Mouse (Mus musculus) fat pad, adult 2 months (tissue): ENCODE results near the gene Map3k3.
"Not testable (repeated sequence)": the region's sequence is repeated elsewhere in the genome, so short reads cannot be mapped to it uniquely, and the experiment has no call there.

ENCODE experiments used
- DNase-seq: peaks from one replicate; pipeline ENCODE4 v3.0.0-alpha.2; 2011; ENCODE audit warnings: low read depth, low spot score; ENCODE audit errors: extremely low read depth

Gene Map3k3

DNA sequence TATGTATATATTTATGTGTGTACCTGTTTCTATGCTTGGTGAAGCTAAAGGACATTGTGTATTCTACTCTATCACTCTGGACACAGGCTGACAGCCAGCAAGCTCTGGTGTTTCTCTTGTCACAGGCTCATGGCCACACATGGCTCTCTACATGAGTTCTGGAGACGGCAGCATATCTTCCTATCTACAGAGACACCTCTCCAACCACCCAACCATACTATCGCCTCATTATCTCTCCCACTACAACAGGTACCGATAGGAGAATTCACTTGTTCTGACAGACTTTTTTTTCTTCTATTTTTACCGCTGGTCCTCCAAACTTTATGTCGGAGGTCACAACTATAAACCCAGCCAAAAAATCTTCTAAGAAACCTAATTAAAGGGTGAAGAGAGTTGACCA, 107.8 kb downstream of the Map3k3 start:
- DNase-seq, result no peak

- no peak for DNase-seq
These were observed 108.4 kb downstream of the Map3k3 start for GRCm38 (mm10) chr11:106192657-106193370.

- DNase-seq, result peak; percentile 72
These were observed 109.2 kb downstream of the Map3k3 start for GRCm38 (mm10) chr11:106193371-106194154.

DNA sequence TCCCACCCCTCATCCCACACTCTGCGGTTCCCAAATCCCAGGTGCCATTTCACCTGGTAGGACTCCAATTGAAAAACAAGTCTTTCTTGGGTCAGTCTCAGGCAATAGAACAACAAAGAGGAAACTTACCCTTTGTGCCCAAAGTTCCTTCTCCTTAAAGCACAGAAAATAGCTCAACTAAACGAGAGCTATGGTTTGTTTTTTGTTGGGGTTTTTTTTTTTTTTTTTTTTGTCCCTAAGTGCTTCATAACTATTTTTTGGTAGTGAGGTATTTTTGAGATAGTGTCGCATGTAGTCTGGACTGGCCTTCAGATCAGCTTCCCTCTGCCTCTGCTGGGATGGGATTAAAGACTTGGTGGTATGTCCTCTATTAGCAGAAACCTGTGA, 109.7 kb downstream of the Map3k3 start:
- no peak for DNase-seq

- DNase-seq, result no peak
These were observed 110.5 kb downstream of the Map3k3 start for GRCm38 (mm10) chr11:106194891-106195290.

GRCm38 (mm10) chr11:106195341-106195740, 110.9 kb downstream of the Map3k3 start:
- no peak for DNase-seq

GRCm38 (mm10) chr11:106198277-106198676, 113.9 kb downstream of the Map3k3 start:
- DNase-seq, result no peak

DNA sequence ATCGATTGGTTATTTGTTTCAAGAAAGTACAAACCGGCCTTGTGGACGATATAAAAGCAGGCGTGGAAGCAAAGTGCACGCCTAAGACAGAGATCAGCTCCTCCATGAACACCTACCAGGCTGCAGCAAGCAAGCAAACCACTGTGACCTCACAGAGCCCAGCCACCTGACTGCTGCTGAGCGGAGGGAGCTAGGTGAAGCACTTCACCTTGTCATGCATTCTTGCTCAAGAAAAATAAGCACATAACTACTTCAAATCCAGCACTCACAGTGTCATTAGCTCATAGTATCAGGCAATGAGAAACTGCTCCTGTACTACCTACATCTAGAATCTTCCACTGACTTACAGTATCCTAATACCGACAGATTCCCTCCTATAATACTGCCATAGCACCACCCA, 115.6 kb downstream of the Map3k3 start:
- DNase-seq, result not testable (repeated sequence)

DNA sequence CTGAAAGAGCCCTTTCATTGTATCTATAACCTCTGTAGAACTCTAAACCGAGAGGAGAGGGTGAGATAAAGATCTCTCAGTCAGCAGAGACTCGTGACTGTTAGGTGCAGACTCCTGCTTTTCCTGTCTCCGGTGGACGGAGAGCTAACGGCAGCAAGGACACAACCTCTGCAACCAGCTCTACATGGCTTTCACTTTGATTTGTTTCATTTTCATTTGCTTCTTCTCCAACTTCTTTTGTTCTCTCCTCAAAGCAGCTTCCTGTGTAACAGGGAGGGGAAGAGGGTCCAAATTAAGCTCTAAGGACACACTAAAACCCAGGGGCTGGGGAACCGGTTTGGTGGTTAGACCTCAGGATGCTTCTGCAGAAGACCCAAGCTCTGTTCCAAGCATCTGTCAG, 116.3 kb downstream of the Map3k3 start:
- no peak for DNase-seq

DNA sequence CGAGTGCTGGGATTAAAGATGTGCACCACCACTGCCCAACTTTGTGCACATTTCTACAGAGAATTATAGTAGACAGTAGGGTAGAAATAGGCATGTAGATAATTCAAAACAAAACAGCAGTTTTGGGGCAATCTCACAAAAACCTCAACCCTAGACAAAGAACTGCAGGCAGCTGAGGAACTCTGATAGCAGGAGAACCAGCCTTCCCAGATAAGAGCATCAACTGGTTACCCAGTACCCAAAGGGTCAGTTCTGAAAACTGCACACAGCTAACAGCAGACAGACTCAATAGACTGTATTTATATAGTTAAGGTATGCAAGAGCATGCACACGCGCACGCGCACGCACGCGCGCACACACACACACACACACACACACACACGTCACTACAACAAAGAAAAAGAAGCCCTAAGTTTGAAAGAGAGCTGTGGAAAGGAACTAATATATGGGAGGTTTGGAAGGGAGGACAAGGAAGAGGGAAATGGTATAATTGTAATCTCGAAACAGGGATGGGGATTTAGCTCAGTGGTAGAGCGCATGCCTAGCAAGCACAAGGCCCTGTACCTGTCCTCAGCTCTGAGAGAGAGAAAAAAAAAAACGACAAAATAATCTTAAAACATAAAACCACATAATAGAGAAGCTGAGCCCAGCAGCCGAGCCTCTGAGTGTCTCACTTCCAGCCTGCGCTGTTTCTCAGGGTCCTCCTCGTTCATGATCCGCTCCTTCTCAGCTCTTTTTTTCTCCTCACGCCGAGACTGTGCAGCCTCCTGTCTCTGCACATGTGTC, 117.1 kb downstream of the Map3k3 start:
- no peak for DNase-seq

- DNase-seq, result no peak
These were observed 117.7 kb downstream of the Map3k3 start, which contains the start of gene Strada for GRCm38 (mm10) chr11:106202123-106202465. Strada (minus strand) TSS chr11:106202168.
